Mouse (Mus musculus) v-Abl transformed pro-B cells (cell line): Measurements from ENCODE around the gene Klhl7.

Source experiments
- in situ Hi-C, 2 experiments: fragments of 400-800 bp; cut with MboI; formaldehyde crosslinking; loops; one replicate each; pipeline ENCODE4 v1.15.1; 2025; ENCODE audit not compliant: unreplicated experiment in 2 of 2

The Klhl7 gene

DNA sequence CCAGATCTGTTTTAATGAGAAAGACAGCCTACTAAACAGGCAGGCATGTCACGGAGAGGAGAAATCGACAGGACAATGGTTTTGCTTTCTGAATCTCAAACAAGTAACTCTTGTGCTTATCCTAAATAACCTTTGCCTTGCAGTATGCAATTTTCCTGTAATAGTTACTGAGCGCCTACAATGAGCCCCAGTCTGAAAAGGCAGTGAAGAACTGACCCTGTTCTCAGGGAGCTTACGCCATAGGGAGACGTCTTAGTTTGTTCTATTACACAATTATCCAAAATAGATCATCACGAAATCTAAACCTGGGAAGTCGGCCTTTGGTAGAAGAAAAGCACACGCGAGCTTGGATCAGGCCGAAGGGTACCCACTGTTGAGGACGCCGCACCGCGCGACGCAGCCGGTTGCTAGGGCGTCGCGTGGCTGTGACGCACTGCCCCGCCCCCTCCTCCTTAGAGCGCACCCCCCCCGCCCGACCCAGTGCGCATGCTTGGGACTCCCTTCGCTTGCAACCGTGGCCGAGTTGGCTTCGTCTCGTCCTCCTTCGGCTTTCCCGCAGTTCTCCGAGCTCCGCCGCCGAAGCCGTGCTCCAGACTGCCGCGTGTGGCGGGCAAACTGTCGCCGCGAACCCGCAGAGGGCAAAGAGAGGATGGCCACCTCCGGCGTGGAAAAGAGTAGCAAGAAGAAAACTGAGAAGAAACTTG is at the start of gene Klhl7:
TSS of gene Klhl7 (plus strand) at position 500 of the 704 bp plus-strand sequence.
- in situ Hi-C loops = no loop called here

DNA sequence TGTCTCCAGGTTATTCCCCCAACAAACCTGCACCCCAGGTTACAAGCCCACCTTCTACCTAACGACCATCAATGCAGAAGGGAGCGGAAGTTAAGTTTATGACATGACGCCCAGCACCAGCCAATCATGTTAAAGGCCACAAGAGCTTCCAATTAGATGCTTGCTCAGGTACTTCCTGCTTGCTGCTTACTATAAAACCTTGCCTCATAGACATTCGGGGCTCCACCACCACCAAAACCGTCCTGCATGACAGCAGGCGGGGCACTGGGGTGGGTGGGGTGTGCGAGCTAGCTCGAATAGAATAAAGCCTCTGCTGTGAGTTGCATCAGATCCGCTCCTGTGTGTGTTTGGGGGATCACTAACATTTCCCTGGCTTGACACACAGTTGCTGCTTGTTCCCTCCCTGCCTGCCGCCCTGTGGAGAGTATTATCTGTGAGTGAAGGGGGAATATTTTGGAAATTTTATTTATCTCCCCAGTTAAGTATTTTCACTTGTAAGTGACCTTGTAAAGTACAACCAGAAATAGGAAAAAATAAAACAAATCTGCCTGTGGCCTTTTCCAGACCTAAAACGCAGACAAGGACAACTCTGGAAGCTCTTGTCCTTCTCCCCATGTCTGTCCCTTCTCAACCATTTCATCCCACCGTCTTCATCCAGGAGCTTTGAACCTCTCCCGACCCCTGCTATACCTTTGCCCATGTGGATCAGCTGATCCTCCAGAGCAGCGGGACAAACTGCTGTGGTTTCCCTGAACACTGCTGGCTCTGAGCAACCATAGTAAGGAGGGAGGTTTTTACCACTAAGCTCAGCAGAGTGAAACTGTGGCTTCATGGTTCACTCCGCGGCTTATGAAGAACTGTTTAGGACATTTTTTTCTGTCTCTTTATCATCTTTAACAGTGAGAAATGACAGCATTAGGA is 48.4 kb upstream of the Klhl7 start:
- in situ Hi-C loops = loop anchor here in 1 of 2 experiments (5.0 kb wide), 1 partner anchor 160 kb away; no protein-coding TSS in a partner anchor

DNA sequence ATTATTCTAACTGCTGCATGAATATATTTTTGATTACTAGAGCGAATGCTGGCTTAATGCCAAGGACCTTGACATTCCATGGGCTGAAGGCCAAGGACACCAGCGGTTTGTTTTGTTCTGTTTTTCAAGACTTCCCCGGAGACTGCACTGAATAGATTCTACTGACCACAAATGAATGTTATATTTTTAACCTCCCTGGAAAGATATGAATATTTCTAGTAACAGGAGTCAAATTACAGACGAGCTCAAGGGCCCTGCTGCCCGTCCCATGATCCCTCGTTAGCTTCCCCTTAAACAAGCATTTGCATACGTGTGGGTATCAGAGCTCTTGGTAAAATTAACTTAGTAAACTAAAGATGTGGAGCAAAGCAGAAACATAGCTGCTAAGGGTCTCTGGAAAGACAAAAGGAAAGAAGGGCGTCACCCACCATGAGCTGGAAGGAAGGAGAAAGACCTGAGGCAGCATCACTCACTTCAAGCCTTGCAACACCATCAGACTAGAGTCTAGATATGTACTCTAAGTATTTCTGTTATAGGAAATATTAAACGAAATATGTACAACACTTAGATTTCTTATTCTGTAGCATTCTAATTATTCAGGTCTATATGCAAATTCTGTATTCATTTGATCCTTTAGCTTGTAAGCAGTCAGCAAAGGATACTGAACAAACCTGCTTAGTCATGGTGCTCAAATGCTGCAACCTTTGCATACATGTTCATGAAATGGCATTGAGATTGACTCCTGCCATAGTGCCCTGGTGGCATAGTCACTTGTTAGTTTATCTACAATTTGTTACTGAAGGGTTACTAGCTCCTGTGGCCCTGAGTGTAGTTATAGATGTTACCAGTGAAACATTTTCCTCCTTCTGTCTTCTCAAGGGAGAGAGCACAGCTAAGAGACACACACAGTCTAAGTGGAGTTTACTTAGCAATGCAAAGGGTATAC is 46.9 kb upstream of the Klhl7 start:
- in situ Hi-C loops = loop anchor here in 1 of 2 experiments (5.0 kb wide), 1 partner anchor 161 kb away; no protein-coding TSS in a partner anchor

DNA sequence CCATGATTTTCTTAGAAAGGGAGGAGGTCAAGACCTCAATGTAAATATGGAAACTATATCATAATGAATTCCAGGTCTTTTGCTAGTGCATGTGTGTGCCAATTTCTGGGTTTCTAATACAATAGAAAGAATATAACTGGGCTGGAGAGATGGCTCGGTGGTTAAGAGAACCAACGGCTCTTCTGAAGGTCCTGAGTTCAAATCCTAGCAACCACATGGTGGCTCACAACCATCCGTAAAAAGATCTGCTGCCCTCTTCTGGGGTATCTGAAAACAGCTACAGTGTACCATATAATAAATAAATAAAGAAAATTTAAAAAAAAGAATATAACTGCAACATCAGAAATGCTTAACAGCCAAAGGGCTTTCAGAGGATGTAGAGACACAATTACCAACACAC is 46.0 kb upstream of the Klhl7 start:
- in situ Hi-C loops = loop anchor here in 1 of 2 experiments (5.0 kb wide), 1 partner anchor 162 kb away; no protein-coding TSS in a partner anchor

DNA sequence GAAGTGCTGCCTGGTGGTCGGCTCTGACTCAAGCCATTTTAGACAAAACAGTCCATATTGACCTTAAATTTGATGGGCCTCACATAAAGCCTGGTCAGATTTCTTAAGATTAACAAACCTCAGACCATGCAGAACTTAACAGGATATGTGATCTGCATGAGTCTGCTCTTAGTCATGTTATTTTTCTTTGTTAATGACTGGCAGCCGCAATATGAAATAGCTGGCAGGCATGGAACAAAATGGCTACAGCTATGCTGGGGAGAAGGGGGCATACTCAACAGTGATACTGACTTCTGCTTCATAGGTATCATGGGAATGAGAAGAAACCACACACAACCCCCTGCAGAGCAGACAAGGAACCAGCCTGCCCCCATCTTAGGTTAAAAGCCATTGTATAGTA is 43.5 kb upstream of the Klhl7 start:
- in situ Hi-C loops = loop anchor here in 1 of 2 experiments (5.0 kb wide), 1 partner anchor 165 kb away; no protein-coding TSS in a partner anchor

DNA sequence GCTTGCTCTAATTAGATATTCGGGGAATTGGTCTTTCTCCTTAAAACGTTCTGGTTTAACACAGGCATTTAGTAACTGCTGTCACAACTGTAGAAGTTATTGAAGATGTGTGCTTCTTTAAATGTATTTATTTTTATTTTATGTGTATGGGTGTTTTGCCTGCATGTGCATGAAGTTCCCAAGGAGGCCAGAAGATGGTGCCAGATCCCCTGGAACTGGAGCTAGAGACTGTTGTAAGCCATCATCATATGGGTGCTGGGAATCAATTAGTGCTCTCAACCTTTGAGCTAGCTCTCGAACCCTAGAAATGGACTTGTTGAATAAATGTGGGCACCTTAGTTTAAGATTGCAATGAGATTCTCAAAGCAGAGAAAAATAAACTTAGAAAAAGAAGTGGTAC is 42.8 kb upstream of the Klhl7 start:
- in situ Hi-C loops = loop anchor here in 1 of 2 experiments (5.0 kb wide), 1 partner anchor 165 kb away; no protein-coding TSS in a partner anchor

DNA sequence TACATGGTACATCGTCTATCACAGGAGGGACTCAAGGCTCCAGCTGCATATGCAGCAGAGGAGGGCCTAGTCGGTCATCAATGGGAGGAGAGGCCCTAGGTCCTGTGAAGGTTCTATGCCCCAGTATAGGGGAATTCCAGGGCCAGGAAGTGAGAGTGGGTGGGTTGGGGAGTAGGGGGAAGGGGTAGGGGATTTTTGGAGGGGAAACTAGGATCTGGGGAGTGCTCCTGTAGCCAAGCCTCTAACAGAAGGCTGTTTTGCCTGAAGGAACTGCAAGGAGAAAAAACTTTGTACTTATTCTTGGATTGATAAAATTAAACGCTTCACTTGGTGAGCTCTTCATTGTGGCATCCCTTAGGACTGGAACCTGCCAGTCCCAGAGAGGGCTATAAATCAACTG is 39.5 kb upstream of the Klhl7 start:
- in situ Hi-C loops = no loop called here

DNA sequence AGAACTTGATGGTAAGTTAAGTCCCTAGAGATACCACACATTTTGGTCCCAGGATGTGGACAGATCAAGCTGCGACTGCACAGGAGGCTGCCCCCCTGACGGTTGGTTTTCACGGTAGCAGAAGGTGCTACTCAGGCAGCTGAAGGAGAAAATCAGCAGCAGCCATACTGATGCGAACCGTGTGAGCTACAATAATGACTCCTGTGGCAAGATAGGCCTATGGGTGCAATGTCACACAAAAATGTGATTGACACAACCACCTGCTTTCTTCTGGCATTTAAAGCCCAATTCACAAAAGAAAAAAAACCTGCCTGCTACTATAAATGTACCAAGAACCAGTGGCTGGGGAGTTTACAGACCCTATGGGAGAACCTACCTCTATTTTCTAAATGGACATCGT is 37.4 kb upstream of the Klhl7 start:
- in situ Hi-C loops = no loop called here

DNA sequence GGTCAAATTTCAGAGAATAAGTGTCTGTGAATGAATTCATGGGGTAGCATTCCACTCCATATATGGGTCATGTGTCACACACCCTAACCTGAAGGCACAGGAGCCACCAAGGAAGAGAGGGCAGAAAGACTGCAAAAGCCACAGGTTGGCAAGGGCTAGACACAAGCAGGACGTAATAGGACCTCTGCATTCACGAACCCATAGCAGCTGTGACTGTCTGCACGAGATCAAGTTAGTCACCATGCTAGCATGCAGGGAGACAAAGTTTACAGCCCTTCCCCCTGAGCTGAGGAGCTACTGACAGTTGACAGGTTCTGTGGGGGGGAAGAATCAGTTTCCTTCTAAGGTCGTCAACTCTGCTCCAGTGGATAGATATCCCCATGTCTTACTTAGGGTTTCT is 36.9 kb upstream of the Klhl7 start:
- in situ Hi-C loops = no loop called here

DNA sequence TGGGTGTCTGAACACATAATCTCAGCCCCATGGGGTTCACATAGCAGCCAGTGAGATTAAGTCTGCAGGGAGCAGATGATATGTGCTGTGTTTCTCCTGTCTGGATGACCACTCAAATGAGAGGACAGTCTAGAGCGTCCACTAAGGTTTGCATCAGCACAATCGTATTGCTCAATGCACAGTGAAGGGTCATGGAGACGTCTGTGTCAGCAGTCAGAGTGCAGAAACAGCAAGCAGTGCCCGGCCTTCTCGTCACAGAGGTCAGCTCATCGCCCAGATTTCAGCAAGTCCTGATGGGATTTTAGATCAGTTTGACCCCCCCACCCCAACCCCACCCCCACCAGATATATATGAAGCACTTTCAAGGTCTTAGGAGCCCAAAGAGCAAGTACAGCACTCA is 31.4 kb upstream of the Klhl7 start:
- in situ Hi-C loops = no loop called here

DNA sequence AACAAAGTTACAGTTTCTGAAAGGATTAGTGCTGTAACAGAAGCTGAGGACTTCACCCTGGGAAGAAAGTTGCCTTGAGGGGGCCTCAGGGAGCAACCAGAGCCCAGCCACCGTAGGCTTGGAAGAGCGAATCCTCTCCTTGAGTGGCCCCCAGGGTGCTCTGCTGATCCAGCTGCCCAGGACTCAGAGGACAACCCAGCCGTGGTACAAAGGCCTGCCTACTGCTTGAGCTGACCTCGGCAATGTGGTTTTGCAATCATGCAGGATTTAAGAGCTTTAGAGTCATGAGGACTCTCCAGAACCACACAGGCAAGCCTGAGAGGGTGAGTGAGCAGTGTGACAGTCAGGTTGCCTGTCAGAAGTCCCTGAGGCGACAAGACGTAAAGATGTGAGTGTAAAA is 28.4 kb upstream of the Klhl7 start:
- in situ Hi-C loops = no loop called here

DNA sequence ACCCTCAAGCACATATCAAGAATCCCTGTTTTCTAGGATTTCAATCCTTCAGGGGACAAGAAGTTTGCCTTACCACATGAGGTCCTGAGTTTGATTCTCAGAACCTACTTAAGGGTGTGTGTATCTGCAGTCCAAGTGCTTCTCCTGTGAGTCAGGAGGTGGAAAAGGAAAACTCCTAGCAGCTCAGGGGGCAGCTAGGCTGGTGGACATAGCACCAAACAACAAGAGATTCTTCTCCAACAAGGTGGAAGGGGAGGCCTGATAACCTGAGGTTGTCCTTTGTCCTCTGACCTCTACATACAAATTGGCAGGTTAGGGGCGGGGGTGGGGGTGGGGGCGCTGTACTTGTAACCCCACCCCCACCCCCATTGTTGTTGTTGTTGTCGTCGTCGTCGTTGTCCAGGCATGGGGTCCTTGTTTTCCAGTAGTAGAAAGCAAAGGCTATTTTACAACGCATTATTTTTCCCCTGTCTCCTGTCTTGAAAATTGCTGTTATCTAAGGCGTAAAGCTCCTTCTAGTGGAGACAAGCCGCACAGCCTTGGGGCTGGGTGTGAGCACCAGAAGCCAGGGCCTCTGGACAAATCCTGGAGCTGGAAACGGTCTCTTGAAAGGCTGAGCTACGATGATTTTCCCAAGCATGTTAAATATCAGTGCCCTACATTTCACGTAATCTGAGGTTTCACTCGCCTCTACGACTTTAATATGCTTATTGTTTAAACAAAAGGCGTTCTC is 23.3 kb upstream of the Klhl7 start:
- in situ Hi-C loops = no loop called here

DNA sequence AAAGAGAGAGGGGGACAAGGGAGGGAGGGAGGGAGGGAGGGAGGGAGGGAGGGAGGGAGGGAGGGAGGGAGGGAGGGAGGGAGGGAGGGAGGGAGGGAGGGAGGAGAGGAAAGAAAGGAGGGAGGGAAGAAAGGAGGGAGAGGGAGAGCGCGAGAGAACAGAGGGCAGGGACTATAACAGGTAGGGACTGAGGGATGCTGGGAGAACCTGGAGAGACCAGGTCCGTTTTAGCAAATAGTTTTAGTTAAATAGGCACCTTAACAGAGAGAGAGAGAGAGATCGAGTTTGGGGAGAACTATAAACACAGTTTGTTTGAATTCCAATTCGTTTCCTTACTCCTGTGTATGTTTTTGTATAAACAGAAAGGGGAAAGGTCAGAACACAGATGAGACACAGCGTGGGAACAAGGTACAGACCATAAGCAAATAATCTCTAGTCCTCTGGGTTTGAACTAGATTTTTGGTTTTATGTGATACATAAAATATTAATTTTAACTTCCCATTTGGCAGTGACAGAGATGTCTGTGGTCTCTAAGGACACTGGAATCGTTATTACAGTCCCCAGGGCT is 22.6 kb upstream of the Klhl7 start:
- in situ Hi-C loops = no loop called here

DNA sequence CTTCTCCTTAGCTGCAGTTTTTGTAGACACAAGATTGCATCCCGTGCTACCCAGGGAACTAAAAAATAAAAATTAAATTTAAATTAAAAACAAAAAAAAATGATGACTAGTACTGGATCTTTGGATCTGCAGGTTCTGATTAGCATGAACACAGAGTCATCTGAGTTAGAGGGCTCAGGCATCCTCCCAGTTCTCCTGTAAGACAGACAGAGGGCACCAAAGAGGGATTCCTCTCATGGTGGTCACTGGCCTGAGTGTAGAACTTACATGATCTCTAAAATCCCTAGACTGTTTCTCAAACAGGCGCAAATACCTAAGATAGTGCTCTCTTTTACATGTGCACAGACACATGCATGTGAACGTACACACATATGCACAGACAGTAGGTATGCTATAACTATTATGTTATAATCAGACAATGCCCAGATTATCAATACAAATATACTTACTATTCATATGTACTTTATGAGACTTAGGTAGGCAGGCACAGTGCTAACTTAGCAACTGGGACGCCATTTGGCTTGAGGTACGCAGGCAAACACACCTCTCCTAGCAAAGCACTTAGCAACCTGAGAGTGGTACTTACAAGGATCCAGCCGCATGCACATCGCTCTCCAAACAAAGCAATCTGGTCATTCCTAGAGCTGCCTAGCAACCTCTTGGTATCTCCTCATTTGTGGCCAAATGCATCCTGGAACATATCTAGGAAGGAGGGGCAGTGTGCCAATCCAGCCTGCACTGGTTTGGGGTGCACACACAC is 21.8 kb upstream of the Klhl7 start:
- in situ Hi-C loops = no loop called here

DNA sequence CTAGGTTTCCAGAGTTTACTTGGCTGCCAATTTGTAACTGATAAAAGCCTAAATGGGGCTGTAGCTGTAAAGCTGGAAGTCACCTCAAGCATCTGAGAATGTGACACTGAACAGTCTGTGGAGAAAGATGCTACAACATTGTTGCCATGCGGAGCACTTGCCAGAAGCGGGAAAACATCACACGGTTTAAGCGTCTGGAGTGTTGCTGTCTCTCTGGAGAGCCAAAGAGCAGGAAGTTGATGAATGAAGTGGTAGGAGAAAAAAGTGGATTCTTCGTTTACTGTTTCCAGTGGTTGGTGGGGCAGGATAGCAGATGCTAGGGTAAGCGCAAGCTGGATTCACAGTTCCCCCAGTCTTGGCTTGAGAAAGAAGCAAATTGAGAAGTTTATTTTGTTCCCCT is 19.6 kb upstream of the Klhl7 start:
- in situ Hi-C loops = loop anchor here in 1 of 2 experiments (10.0 kb wide), 1 partner anchor 284 kb away; the partner anchor contains the start of gene Nos3

DNA sequence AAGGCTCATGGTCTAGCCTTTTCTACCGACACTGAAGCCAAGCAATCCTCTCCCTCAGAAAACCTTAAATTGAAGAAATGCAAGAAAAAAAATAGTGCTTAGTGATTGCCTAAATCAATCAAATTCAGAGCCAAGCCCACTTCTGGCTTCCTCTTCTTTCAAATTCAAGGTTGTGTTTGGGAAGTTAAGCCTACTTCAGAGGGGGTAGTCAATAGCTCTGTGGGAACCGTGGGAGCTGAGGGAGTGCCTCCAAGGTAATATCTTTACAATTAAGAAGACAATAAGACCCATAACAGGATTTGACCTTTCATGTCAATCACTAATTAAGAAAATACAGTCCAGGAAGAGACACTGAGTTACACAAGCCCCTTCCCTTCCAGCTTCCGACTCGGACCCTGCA is 15.6 kb upstream of the Klhl7 start:
- in situ Hi-C loops = loop anchor here in 1 of 2 experiments (10.0 kb wide), 1 partner anchor 280 kb away; the partner anchor contains the start of gene Nos3

DNA sequence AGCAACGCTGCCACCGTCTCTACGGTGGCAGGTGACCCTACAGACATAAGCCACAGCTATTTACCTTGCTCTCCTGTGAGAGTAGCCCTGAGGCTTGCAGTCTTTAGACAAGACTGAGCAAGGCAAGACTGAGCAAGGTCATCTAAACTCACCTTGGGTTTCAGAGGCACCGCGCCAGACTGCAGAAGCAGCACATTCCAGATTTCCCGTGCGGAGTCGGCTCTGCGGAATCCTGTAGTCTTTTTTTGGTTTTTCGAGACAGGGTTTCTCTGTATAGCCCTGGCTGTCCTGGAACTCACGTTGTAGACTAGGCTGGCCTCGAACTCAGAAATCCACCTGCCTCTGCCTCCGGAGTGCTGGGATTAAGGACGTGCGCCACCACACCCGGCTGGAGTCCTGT is 14.2 kb upstream of the Klhl7 start:
- in situ Hi-C loops = loop anchor here in 1 of 2 experiments (10.0 kb wide), 1 partner anchor 279 kb away; the partner anchor contains the start of gene Nos3

DNA sequence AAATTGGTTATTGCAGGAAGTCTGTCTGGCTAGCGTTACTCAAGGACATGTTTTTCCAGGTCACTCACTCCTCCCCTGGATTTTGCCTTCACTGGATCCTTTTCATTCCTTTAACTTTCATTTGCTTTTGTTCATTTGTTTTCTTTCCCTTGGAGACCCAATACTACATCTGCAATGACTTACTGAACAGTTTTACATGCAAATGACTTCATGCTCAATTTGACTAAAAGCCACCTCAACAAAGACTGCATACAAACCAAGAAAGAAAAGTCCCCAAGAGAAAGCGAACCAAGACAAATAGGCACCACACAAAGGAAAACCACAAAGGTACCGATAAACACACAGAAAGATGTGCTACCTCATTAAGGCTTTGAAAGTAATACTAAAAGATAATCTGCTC is 13.5 kb upstream of the Klhl7 start:
- in situ Hi-C loops = loop anchor here in 1 of 2 experiments (10.0 kb wide), 1 partner anchor 278 kb away; the partner anchor contains the start of gene Nos3
